In the genomic region with DNA sequence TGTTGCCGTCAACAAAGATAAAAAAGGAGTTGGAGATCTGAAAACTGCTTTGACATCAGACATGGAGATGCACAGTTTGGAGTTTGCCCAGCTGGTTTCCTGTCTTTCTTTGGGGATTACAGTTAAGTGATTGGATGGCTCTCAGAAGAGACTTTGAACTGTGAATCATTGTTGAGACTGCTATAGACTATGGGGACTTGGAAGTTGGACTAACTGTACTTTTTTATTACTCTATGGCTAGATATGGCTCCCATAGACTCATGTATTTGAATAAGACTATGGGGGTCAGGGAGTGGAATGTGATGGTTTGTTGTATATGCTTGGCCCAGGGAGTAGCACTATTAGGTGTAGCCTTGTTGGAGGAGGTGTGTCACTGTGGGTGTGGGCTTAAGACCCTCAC, we compare ENCODE assay signal across 17 mouse cellular contexts. TPM values are rescaled to one million over a fixed set of nuclear protein-coding genes. Genes with fewer than 3 reads are reported as not detected.
"Had no signal": no experiment of that assay in that cellular context is flagged by ENCODE, and none has a peak within 500 bp of the region (broad histone marks: within the 10 kb centered on the region; RNA-seq: fewer than 3 reads in every experiment).

No protein-coding gene starts in this region.

RNA-seq across cellular contexts. Expression of a gene that starts 13.7 kb away (rescaled TPM):
- total RNA-seq: heart, postnatal 10 days; heart, postnatal 14 days; heart, postnatal 25 days; heart, postnatal 36 days; heart, postnatal 4 days; hematopoietic stem cell, adult 5-6 weeks; layer of hippocampus, adult 2 months; layer of hippocampus, postnatal 14 days; layer of hippocampus, postnatal 25 days; layer of hippocampus, postnatal 36 days; left cerebral cortex, adult 2 months had no signal
- polyA plus RNA-seq: heart, embryonic 11.5 days; heart, embryonic 12.5 days; heart, embryonic 14.5 days; heart, postnatal 0 days; hindbrain, embryonic 11.5 days; inflammation-experienced regulatory T-cells, adult 6 months had no signal
